Mouse (Mus musculus) A20 (cell line): ENCODE results near the gene Hoxb2.

Experiments
- DNase-seq: peaks from one replicate; pipeline ENCODE4 v3.0.0-alpha.2; 2011; ENCODE audit warnings: low read depth, low spot score

Gene Hoxb2

GRCm38 (mm10) chr11:96334998-96335397 is 15.3 kb upstream of the Hoxb2 start:
- no peak for DNase-seq

- no peak for DNase-seq
These were observed 13.7 kb upstream of the Hoxb2 start for GRCm38 (mm10) chr11:96336597-96336996.

DNA sequence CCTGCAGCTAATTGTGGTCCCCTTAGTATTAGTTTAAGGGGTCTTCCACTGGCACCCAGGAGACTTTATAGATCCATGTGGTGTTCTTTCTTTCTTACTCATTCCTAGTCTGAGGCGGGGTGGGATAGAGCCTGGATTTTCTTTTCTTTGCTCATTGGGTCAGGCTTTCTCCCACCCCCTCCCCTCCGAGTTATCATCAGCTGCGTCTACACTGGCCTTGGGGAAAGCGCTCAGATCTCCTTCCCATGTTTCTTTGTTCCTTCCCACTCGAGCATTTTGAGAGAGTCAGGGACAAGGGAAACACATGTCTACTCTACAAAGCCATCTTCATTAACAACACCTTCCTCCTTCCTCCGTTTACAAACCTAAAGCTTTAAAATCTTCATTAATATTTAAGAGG is 13.3 kb upstream of the Hoxb2 start:
- no peak for DNase-seq

- DNase-seq, result no peak
These were observed 11.1 kb upstream of the Hoxb2 start for GRCm38 (mm10) chr11:96338957-96339855.

GRCm38 (mm10) chr11:96340698-96341365 is 9.5 kb upstream of the Hoxb2 start:
- DNase-seq, result no peak

- DNase-seq, result no peak
These were observed 8.4 kb upstream of the Hoxb2 start for GRCm38 (mm10) chr11:96341701-96342575.

DNA sequence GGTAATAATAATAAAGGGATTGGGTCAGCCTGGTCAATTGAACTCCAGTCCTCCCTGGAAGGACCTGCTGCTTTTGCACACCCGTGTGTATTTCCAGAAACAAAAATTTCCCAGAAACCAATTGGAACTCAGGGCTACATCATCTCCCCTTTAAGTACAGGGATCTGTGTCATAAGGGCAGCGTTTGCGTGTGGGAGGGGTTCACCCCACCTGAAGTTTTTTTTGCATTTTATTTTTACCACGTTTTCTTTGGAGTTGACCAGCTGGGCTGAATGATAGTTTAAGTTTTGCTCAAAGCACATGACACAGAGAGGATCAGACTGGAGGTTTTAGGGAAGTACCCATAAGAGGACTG is 7.8 kb upstream of the Hoxb2 start:
- no peak for DNase-seq

DNA sequence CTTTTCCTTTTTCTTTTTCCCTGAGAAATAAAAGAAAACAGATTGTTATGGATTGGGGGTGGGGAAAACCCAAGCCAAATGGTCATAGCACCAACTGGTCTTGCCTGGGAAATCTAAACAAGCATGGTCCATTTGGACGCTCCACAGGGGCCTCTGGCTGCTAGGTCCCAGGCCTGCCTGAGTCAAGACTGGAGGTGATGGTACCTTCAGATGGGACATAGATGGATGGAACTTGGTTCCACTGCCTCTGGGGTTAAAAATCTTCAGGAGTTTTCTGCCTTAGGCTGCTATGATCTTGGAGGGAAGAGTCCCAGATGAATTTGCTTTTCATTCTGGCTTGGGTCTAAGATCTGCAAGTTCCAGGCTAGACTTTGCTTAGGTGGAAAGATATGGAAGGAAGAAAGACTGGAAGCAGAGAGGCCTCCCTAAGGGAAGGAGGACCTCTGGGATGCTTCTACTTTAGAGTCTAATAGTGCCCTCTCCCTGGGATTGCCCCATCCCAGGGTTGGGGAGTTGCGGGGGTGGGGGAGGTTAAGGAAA is 7.0 kb upstream of the Hoxb2 start:
- no peak for DNase-seq

DNA sequence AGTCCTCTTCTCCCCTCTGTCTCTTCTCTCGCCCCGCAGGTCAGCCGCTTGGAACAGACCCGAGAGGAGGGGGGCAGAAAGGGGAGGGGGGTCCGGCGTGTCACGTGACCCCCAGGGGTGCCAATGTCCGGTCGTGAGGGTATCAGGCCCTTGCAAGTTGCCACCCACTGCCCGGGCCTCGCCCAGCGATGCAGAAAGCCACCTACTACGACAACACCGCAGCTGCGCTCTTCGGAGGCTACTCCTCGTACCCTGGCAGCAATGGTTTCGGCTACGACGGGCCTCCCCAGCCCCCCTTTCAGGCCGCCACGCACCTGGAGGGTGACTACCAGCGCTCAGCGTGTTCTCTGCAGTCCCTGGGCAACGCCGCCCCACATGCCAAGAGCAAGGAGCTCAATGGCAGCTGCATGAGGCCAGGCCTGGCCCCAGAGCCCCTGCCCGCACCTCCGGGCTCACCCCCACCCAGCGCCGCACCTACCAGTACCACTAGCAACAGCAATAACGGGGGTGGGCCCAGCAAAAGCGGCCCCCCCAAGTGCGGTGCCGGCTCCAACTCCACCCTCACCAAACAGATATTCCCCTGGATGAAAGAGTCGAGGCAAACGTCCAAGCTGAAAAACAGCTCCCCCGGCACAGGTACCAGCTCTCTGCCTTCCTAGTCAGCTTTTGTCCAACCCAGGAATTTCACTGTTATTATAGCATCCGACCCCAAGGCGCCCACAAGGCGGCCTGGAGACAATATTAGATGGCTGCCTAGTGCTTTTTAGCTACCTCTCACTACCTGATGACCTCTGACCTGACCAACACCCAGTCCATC is 6.1 kb upstream of the Hoxb2 start:
- peak; percentile 91 for DNase-seq

GRCm38 (mm10) chr11:96344878-96345159 is 5.5 kb upstream of the Hoxb2 start:
- no peak for DNase-seq

GRCm38 (mm10) chr11:96345220-96345892 is 5.0 kb upstream of the Hoxb2 start:
- no peak for DNase-seq

DNA sequence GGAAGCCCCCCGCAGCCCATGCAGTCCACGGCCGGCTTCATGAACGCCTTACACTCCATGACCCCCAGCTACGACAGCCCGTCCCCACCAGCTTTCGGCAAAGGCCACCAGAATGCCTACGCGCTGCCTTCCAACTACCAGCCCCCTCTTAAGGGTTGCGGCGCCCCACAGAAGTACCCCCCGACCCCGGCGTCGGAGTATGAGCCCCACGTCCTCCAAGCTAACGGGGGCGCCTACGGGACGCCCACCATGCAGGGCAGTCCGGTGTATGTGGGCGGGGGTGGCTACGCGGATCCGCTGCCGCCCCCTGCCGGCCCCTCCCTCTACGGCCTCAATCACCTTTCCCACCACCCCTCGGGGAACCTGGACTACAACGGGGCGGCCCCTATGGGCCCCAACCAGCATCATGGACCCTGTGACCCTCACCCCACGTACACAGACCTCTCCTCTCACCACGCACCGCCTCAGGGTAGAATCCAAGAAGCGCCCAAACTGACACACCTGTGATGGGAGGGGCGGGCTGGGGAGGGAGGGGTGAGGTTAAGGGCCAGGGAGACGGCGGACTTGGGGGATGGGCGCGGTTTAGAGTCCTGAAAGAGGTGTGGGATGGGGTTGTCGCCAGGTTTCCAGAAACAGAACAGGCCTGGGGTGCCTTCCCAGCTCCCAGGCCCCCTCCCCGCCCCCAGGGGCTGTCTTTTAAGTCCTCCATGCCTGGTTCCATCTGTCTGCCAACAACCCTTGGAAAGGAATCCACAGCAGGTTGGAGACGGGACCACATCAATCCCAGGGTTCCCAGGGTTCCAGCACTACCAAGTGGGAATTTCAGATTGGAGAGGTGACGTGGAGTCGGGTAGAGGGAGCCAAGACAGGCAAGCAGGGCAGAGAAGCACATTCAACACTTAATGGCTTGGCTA is 4.2 kb upstream of the Hoxb2 start:
- no peak for DNase-seq

- no peak for DNase-seq
These were observed 3.3 kb upstream of the Hoxb2 start for GRCm38 (mm10) chr11:96346916-96347520.

DNA sequence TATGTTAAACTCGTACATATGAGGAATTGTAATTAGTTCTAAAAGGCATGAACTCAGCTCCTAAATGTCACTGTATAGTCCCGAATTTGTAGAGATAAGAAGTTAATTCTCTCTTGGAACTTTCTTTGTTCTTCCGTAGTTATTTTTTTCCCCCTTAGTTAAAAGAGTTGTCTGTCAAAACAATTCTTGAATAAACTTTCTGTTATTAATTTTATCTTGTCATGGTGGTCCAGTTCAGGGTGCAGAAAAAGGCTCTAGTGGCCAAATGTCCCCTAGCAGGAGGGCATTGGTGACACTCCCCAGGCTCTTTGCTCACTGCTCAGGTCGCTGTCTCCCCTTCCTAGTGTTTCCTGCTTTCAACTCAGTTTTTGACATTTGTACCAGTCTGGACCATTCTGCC is 2.6 kb upstream of the Hoxb2 start:
- no peak for DNase-seq

GRCm38 (mm10) chr11:96348141-96348928 is 2.0 kb upstream of the Hoxb2 start:
- no peak for DNase-seq

DNA sequence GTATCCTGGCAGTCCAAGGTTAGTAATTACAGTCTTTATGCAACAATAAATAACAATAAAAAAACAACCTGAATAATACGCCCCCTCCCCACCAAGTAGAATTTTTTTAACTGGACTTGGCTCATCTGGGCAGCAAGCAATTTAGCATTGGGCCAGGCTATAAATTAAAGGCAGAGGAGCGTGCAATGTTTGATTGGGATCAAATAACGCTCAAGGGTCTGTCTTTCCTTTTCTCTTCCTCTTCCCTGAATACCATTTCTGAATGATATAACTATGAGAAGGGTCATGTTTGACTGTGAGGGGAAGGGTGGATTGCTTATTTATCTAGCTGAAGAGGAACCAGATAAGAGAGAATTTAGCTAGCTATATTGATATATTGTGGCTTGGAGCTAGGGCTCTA is 1.3 kb upstream of the Hoxb2 start:
- DNase-seq, result no peak

- no peak for DNase-seq
These were observed 609 bp upstream of the Hoxb2 start for GRCm38 (mm10) chr11:96349491-96350340.
